Mouse (Mus musculus): ENCODE data around the gene Grasp.
A peak's percentile ranks its signal among the peaks of the same experiment; 100 is the strongest.

Gene Grasp

GRCm38 (mm10) chr15:101228866-101229590 lies 5.0 kb downstream of the Grasp start:
- DNase-seq: no peak

GRCm38 (mm10) chr15:101230503-101230902 lies 6.5 kb downstream of the Grasp start:
- DNase-seq: no peak

GRCm38 (mm10) chr15:101230995-101231647 lies 7.1 kb downstream of the Grasp start:
- DNase-seq: peak; percentile 55

DNA sequence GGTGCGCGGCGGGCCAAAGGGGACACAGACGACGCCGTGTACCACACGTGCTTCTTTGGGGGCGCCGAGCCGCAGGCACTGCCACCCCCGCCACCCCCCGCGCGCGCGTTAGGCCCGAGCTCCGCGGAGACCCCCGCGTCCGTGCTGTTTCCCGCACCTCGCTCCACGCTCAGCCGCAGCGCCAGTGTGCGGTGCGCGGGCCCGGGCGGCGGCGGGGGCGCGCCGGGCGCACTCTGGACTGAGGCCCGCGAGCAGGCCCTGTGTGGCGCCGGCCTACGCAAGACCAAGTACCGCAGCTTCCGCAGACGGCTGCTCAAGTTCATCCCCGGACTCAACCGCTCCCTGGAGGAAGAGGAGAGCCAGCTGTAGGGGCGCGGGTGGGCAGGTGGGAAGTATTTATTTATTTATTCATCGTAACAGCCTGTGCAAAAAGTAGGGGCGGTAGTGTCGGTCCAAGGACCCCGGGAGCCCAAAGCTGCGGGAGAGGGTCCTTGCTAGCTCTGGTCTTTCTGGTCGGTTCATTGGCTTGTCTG lies 7.7 kb downstream of the Grasp start:
- peak; percentile 22 for DNase-seq

GRCm38 (mm10) chr15:101232607-101233006 lies 8.6 kb downstream of the Grasp start:
- peak; percentile 44 for DNase-seq

DNA sequence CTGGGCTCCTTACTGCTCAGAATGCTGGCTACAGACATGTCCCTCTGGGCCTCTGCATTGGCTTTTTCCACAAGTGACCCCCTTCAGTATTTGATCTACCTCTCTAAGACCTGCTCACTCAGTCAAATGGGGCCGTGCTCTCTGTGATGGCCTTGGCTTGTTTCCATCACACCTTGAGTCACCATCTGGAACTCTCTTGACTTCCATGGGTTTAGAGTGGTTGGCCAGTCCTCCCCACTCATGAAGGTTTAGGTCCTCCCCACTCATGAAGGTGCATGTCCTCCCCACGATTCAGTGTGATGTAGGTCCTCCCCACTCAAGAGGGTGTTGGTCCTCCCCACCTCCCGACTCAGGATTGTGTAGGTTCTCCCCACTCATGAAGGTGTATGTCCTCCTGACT lies 9.2 kb downstream of the Grasp start:
- DNase-seq: peak; percentile 20

GRCm38 (mm10) chr15:101233641-101234275 lies 9.8 kb downstream of the Grasp start:
- DNase-seq: peak; percentile 25

GRCm38 (mm10) chr15:101234611-101235341 lies 10.8 kb downstream of the Grasp start:
- DNase-seq: peak; percentile 29

DNA sequence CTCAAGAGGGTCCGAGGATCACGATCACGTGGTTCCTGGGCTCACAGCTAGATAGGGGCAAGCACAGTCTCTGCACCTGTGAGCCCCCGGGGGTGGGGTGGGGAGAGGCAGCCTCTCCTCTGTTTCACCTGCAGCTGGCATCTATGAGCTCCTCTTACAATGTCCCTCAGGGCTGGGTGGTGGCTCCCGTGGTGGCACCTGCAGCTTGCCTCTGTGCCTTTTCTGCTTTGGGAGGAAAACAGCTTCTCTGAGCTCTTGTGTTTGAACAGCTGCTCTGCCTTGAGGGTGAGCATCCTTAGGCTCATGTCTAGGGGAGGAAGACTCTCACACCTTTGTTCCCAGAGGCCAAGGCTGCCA lies 11.3 kb downstream of the Grasp start:
- peak; percentile 88 for DNase-seq

- DNase-seq: no peak
Measured at GRCm38 (mm10) chr15:101235728-101236327, 11.8 kb downstream of the Grasp start.

- peak; percentile 91 for DNase-seq
Measured at GRCm38 (mm10) chr15:101236878-101237277, 12.9 kb downstream of the Grasp start.

- peak; percentile 92 for DNase-seq
Measured at GRCm38 (mm10) chr15:101238885-101239511, 15.0 kb downstream of the Grasp start.

DNA sequence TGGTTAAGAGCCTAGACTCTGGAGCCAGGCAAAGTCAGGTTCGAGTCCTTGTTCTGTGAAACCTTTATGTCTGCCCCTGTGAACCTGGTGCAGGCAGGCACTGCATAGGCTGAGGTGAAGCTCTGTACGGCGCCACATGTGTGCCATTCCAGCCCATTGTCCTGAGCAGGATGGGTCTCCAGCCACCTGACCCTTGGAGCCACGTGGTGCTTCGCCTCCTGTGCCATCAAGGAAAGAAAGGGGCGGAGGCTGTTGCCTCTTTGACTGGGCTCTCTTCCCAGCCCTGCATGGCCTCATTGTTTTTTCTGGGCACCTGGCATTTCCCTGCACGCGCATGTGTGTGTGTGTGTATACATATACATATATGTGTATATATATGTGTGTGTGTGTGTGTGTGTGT lies 15.8 kb downstream of the Grasp start:
- peak; percentile 24 for DNase-seq

DNA sequence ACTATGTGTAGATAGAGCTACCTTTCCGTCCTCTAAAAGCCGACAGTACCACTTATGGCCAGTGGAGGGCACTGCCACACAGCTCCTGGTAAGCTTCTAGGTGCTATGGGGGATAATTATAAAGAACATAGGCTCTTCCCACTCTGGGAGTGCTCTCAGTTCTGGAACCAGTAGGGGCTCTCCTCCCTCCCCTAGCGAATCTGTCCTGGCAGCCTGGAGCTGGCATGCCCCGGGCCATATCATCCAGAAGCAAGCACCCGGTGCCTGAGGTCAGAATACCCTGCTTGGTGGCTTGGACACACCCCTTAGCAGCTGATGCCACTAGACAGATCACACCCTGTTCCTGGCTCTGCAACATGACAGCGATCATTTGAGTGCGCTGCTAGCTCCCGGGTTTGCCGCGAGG lies 16.8 kb downstream of the Grasp start:
- DNase-seq: peak; percentile 91

GRCm38 (mm10) chr15:101241236-101241635 lies 17.2 kb downstream of the Grasp start:
- peak; percentile 16 for DNase-seq

DNA sequence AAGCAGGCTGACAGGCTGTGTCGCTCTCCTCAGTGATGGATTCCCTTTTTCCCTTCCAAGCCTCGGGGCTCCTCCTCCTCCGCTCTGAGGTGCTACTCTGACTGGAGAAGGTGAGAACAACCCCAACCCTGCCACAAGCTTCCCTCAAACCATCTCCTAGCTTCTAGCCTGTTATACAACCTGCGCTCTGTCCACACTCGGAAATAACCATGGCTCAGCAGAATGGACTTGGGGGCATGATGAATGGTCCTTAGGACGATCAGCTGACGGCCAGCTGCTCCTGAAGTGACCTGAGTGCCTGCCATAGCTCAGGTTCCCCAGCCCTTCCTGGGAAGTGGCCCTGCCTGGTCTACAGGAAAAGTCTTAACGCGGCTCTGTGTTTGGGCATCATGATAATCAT lies 17.9 kb downstream of the Grasp start:
- DNase-seq: no peak

DNA sequence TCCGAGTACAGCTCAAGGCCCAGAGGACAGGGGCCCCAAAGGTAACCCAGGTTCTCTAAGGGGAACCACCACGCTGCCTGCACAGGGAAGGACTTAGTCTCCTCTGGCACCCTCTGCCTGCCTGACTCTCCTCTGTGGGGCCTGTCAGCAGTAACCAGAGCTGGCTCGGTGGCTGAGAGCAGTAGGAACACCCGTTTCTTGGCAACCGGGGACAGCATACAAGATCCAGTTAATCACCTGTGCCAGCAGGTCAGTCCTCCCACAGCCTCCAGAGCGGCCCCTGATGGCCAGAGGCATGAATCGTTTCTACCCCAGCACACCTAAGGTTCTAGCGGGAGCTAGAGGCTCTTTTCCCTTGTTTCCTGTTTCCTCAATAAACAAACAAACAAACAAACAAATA lies 18.7 kb downstream of the Grasp start:
- DNase-seq: peak; percentile 66

GRCm38 (mm10) chr15:101244012-101244411 lies 20.0 kb downstream of the Grasp start:
- peak; percentile 9 for DNase-seq

- peak; percentile 93 for DNase-seq
Measured at GRCm38 (mm10) chr15:101246231-101247154, 22.5 kb downstream of the Grasp start.

DNA sequence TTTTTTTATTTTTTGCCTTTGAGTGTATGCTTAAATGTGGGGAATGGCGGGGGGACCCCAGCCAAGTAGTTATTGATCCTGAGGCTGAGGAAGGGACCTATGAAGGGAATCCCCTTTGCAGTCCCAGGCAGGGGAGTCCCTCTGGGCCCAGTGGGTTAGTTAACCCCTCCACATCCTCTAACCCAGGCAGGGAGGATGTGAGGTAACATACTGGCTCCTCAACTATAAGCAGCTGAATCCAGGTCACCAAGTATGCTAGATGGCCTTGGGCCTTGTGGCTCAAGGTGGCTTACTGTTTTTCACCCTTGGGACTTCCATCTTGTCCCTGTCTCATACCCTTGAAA lies 23.1 kb downstream of the Grasp start:
- peak; percentile 28 for DNase-seq
